Mouse (Mus musculus) left cerebral cortex, adult 18-20 months (tissue): ENCODE results near the gene Stau1. TPM values are rescaled to one million over a fixed set of nuclear protein-coding genes. Genes with fewer than 3 reads are reported as not detected.

Experiments
- DNase-seq, 2 experiments: peaks; one replicate each; pipeline ENCODE4 v3.0.0; 2021 to 2022; ENCODE audit warnings: low spot score in 2 of 2, mixed read lengths in 1 of 2
- total RNA-seq, 2 experiments: library from RNA; stranded (reverse); gene quantifications; 2 replicates each; pipeline ENCODE4 v1.2.3; 2021

Gene Stau1
- total RNA-seq, 2 experiments from 2014 or later = 71.0 to 73.2 TPM

GRCm38 (mm10) chr2:166935582-166935981, 60.5 kb downstream of the Stau1 start:
- DNase-seq = no peak

GRCm38 (mm10) chr2:166934416-166934815, 61.7 kb downstream of the Stau1 start:
- no peak for DNase-seq

GRCm38 (mm10) chr2:166933943-166934342, 62.2 kb downstream of the Stau1 start:
- no peak for DNase-seq

- DNase-seq = no peak
These were observed 72.1 kb downstream of the Stau1 start for GRCm38 (mm10) chr2:166923971-166924370.

GRCm38 (mm10) chr2:166910536-166910935, 85.6 kb downstream of the Stau1 start:
- DNase-seq = no peak

GRCm38 (mm10) chr2:166909729-166910128, 86.4 kb downstream of the Stau1 start:
- no peak for DNase-seq

- no peak for DNase-seq
These were observed 89.4 kb downstream of the Stau1 start for GRCm38 (mm10) chr2:166906523-166907182.

- peak; percentile 98 for DNase-seq
These were observed 90.2 kb downstream of the Stau1 start, which contains the start of gene Cse1l for GRCm38 (mm10) chr2:166905711-166906522. Cse1l (plus strand) TSS chr2:166906040.

- DNase-seq = no peak
These were observed 92.3 kb downstream of the Stau1 start for GRCm38 (mm10) chr2:166903719-166904282.

GRCm38 (mm10) chr2:166900792-166901505, 95.2 kb downstream of the Stau1 start:
- no peak for DNase-seq

GRCm38 (mm10) chr2:166899746-166900145, 96.4 kb downstream of the Stau1 start:
- no peak for DNase-seq

- DNase-seq = no peak
These were observed 96.9 kb downstream of the Stau1 start for GRCm38 (mm10) chr2:166899161-166899560.

Other genes with a start within 250 kb of the Stau1 start
- 1 to 10 TPM; 6.9 to 7.1 TPM for gene Trp53rkb, start 203.8 kb downstream of the Stau1 start, total RNA-seq
- gene Arfgef2, start 190.7 kb downstream of the Stau1 start, total RNA-seq = 10 to 100 TPM; 63.4 to 64.9 TPM
- gene Cse1l, start 90.3 kb downstream of the Stau1 start, total RNA-seq = 10 to 100 TPM; 59.9 to 61.3 TPM
- 10 to 100 TPM; 27.8 to 28.6 TPM for gene Ddx27, start 18.9 kb upstream of the Stau1 start, total RNA-seq
- 10 to 100 TPM; 77.2 to 78.9 TPM for gene Znfx1, start 66.7 kb upstream of the Stau1 start, total RNA-seq
- gene Kcnb1, start 193.9 kb upstream of the Stau1 start, total RNA-seq = 100 to 1,000 TPM; 197 to 205 TPM
- gene Ptgis, start 244.3 kb upstream of the Stau1 start, total RNA-seq = 1 to 10 TPM; 1.5 to 2.4 TPM